Mouse (Mus musculus): ENCODE results near the gene Dnase1l3.

- TF ChIP-seq CTCF (IDR thresholded peaks at IDR 0.05; ENCODE audit: extremely low read depth, insufficient read depth, insufficient read length, insufficient replicate concordance) (no peak), POLR2A (IDR thresholded peaks at IDR 0.05; ENCODE audit: low read depth, low read length) (no peak)
These were observed 32.6 kb upstream of the Dnase1l3 start for GRCm38 (mm10) chr14:8026769-8027531.

Measured in spleen, adult 2 months (tissue).